Comparison of ENCODE assay signal across 8 mouse cellular contexts in genomic region chr2:134481174-134481573, GRCm38 (mm10).
DNase-seq lines count a peak whose midpoint lies in the region; TF ChIP-seq lines count a peak whose summit lies in the region.
"Had no signal": no experiment of that assay in that cellular context is flagged by ENCODE, and none has a peak within 500 bp of the region (broad histone marks: within the 10 kb centered on the region; RNA-seq: fewer than 3 reads in every experiment).

No protein-coding gene starts in this region.

- no peaks in the 10 kb centered on the region for H3K79me2 ChIP-seq in C2C12 (ENCODE audit: control insufficient read depth, insufficient read depth)
- no peaks in the 10 kb centered on the region for H3K79me2 ChIP-seq in myocyte (ENCODE audit: control insufficient read depth, insufficient read depth)

- H3K27me3 ChIP-seq in C2C12 (ENCODE audit: control insufficient read depth, insufficient read depth, insufficient read length) (no peaks in the 10 kb centered on the region), myocyte (ENCODE audit: control insufficient read depth, insufficient read depth, insufficient read length) (no peaks in the 10 kb centered on the region)
- H3K27me3 ChIP-seq: CH12.LX had no signal

- DNase-seq in skeletal muscle tissue, adult 2 months (ENCODE audit: low read depth, low spot score), result peak; percentile 3
- no peak for DNase-seq in cerebellum, adult 18-20 months
- no peak for DNase-seq in left cerebral cortex, adult 11 months (ENCODE audit: low spot score)
- DNase-seq in retina, embryonic 14.5 days (ENCODE audit: low spot score), result no peak

- H3K4me2 ChIP-seq in myocyte (ENCODE audit: low read depth), result peak overlapping the region; percentile 48

- no peak for TF ChIP-seq POLR2A in myocyte (IDR thresholded peaks at IDR 0.05; ENCODE audit: insufficient read length, low read depth)

- H3K4me3 ChIP-seq in C2C12 (ENCODE audit: insufficient read depth, poor library complexity, severe bottlenecking) (no peak overlapping the region), myocyte (no peak overlapping the region)

- no peaks in the 10 kb centered on the region for H3K36me3 ChIP-seq in C2C12 (ENCODE audit: control insufficient read depth, insufficient read depth)
- H3K36me3 ChIP-seq in myocyte (ENCODE audit: control insufficient read depth, insufficient read depth), result no peaks in the 10 kb centered on the region
- H3K36me3 ChIP-seq: G1E had no signal

- H3K79me3 ChIP-seq in C2C12 (ENCODE audit: low read depth), result no peaks in the 10 kb centered on the region

- no peak for TF ChIP-seq CTCF in C2C12 (IDR thresholded peaks at IDR 0.05; ENCODE audit: control insufficient read depth, insufficient read depth, insufficient read length)

- no peak overlapping the region for H3ac ChIP-seq in C2C12 (ENCODE audit: control insufficient read depth, insufficient read length, low read depth)
- no peak overlapping the region for H3ac ChIP-seq in myocyte (ENCODE audit: control insufficient read depth, insufficient read length)

TF ChIP-seq in C2C12, 6 proteins besides CTCF, POLR2A, EP300 and RAD21:
- TF ChIP-seq FOSL1 (IDR thresholded peaks at IDR 0.05; ENCODE audit: insufficient read depth, low read length, poor library complexity, severe bottlenecking) (no peak), MAX (IDR thresholded peaks at IDR 0.05) (no peak), USF1 (IDR thresholded peaks at IDR 0.05; ENCODE audit: low read depth) (no peak), MYOD1 (IDR thresholded peaks at IDR 0.05; ENCODE audit: control insufficient read depth, insufficient read length, low read depth) (peak; percentile 71), CEBPB (IDR thresholded peaks at IDR 0.05; ENCODE audit: low read depth) (no peak), MYOG (IDR thresholded peaks at IDR 0.05; ENCODE audit: control insufficient read depth, extremely low read depth, insufficient read length) (no peak)

TF ChIP-seq in myocyte, 11 proteins besides CTCF, POLR2A, EP300 and RAD21:
- TF ChIP-seq POLR2AphosphoS2 (IDR thresholded peaks at IDR 0.05; ENCODE audit: insufficient read length, low read depth), result no peak
- no peak for TF ChIP-seq E2F4 (IDR thresholded peaks at IDR 0.05; ENCODE audit: insufficient read depth)
- TF ChIP-seq TCF3 (IDR thresholded peaks at IDR 0.05; ENCODE audit: insufficient read length, low read depth), result peak; percentile 51
- TF ChIP-seq TCF12 (IDR thresholded peaks at IDR 0.05; ENCODE audit: insufficient read depth, poor library complexity, severe bottlenecking), result peak; percentile 82
- peak; percentile 80 to 95 (median 89) for TF ChIP-seq MYOD1 (IDR thresholded peaks at IDR 0.05; ENCODE audit: control insufficient read depth in 1 of 3, insufficient read length in 2 of 3, low read depth in 2 of 3)
- TF ChIP-seq MYOG (IDR thresholded peaks at IDR 0.05; ENCODE audit: control insufficient read depth in 1 of 3, insufficient read depth in 1 of 3, insufficient read length in 2 of 3, low read depth in 2 of 3), result peak in 2 of 3 experiments; percentile 86 to 91
